Mouse (Mus musculus) forebrain, embryonic 11.5 days (tissue): ENCODE measurements at regions not wholly inside any gene's neighbourhood (a gene's known extent, or its start where the extent isn't known, plus 50 kb on each side); places are given as distances from the start of the nearest gene placed in this dataset.
A peak's percentile ranks its signal among the peaks of the same experiment; 100 is the strongest.

ENCODE experiments used
- ATAC-seq: fragments of 200-750 bp; cut with Nextera tagmentation; replicated peaks from 2 replicates; pipeline ENCODE4 v1.8.0; 2017; ENCODE audit warnings: moderate TSS enrichment; ENCODE audit not compliant: low FRiP score
- DNase-seq: peaks from one replicate; pipeline ENCODE4 v3.0.0-alpha.2; 2017; ENCODE audit warnings: low spot score
- H3K27ac ChIP-seq: fragments of 300-500 bp; sonication (generic); 2 replicates; pipeline ENCODE4 v1.5.1; 2014; ENCODE audit warnings: low read depth, low read length
- H3K27me3 ChIP-seq: fragments of 300-500 bp; sonication (generic); 2 replicates; pipeline ENCODE4 v1.6.1; 2014; ENCODE audit warnings: mild to moderate bottlenecking, low read length, mixed read lengths; ENCODE audit not compliant: control insufficient read depth, insufficient read depth
- H3K36me3 ChIP-seq: fragments of 300-500 bp; sonication (generic); 2 replicates; pipeline ENCODE4 v1.6.1; 2014; ENCODE audit warnings: mild to moderate bottlenecking, low read length, moderate library complexity, mixed read lengths; ENCODE audit not compliant: control insufficient read depth, insufficient read depth
- H3K4me1 ChIP-seq: fragments of 300-500 bp; sonication (generic); replicated peaks from 2 replicates; pipeline ENCODE4 v1.6.1; 2014; ENCODE audit warnings: low read length, mixed read lengths; ENCODE audit not compliant: control insufficient read depth, insufficient read depth
- H3K4me2 ChIP-seq: fragments of 300-500 bp; sonication (generic); 2 replicates; pipeline ENCODE4 v1.6.1; 2014; ENCODE audit warnings: low read depth, mild to moderate bottlenecking, low read length, moderate library complexity, mixed read lengths; ENCODE audit not compliant: severe bottlenecking
- H3K4me3 ChIP-seq: fragments of 300-500 bp; sonication (generic); 2 replicates; pipeline ENCODE4 v1.5.1; 2014; ENCODE audit warnings: low read depth, low read length
- H3K9ac ChIP-seq: fragments of 300-500 bp; sonication (generic); 2 replicates; pipeline ENCODE4 v1.6.1; 2014; ENCODE audit warnings: low read length
- H3K9me3 ChIP-seq: fragments of 300-500 bp; sonication (generic); 2 replicates; pipeline ENCODE4 v1.6.1; 2016; ENCODE audit warnings: low read length, mixed read lengths; ENCODE audit not compliant: control insufficient read depth
- WGBS: fragments of 180-500 bp; shearing (Covaris S2); extraction: QIAGEN DNeasy Blood & Tissue Kit; methylation state at CpG from one replicate; pipeline ENCODE4 v1.1.7; 2014; 5-methylcytosine and 5-hydroxymethylcytosine counted together

GRCm38 (mm10) chr3:17318450-17318849 is 629.8 kb upstream of the Cypt12 start:
- Histone ChIP-seq H3K9ac (no peak overlapping the region), H3K4me3 (no peak overlapping the region), H3K27me3 (no peaks in the 10 kb centered on the region), H3K36me3 (no peaks in the 10 kb centered on the region), H3K27ac (no peak overlapping the region), H3K4me2 (no peak overlapping the region), H3K4me1 (no peaks in the 10 kb centered on the region; the same call in 1 of the 2 replicates), H3K9me3 (no peaks in the 10 kb centered on the region)
- no peak for ATAC-seq
- DNase-seq: no peak
- WGBS: 87% methylated on average over 3 of the region's 3 CpGs

GRCm38 (mm10) chr3:17319213-17319612 is 629.0 kb upstream of the Cypt12 start:
- Histone ChIP-seq H3K9me3 (no peaks in the 10 kb centered on the region), H3K9ac (no peak overlapping the region), H3K27ac (no peak overlapping the region), H3K4me2 (0 out of 2 replicates have a peak overlapping the region, but pooled peaks have one; percentile 21), H3K4me1 (no peaks in the 10 kb centered on the region; the same call in 1 of the 2 replicates), H3K4me3 (no peak overlapping the region), H3K36me3 (no peaks in the 10 kb centered on the region), H3K27me3 (no peaks in the 10 kb centered on the region)
- peak; percentile 86 for ATAC-seq
- 12% methylated on average over 9 of the region's 9 CpGs for WGBS
- DNase-seq: peak; percentile 69

- Histone ChIP-seq H3K9me3 (no peaks in the 10 kb centered on the region), H3K27me3 (no peaks in the 10 kb centered on the region), H3K9ac (no peak overlapping the region), H3K4me3 (no peak overlapping the region), H3K4me1 (no peaks in the 10 kb centered on the region; the same call in 1 of the 2 replicates), H3K4me2 (no peak overlapping the region), H3K36me3 (no peaks in the 10 kb centered on the region), H3K27ac (no peak overlapping the region)
- ATAC-seq (no peak), DNase-seq (no peak)
- WGBS: 47% methylated on average over 5 of the region's 5 CpGs
Observed at GRCm38 (mm10) chr3:17319931-17320330, 628.3 kb upstream of the Cypt12 start.

- Histone ChIP-seq H3K36me3 (no peaks in the 10 kb centered on the region), H3K9me3 (no peaks in the 10 kb centered on the region), H3K9ac (no peak overlapping the region), H3K27me3 (no peaks in the 10 kb centered on the region), H3K4me3 (no peak overlapping the region), H3K4me2 (no peak overlapping the region), H3K27ac (no peak overlapping the region), H3K4me1 (no peaks in the 10 kb centered on the region; the same call in 1 of the 2 replicates)
- 28% methylated on average over 2 of the region's 2 CpGs for WGBS
- DNase-seq (no peak), ATAC-seq (0 out of 2 replicates have a peak, but pooled peaks have one; percentile 20)
Observed at GRCm38 (mm10) chr3:17322266-17322665, 625.9 kb upstream of the Cypt12 start.

GRCm38 (mm10) chr3:17324816-17325215 is 623.4 kb upstream of the Cypt12 start:
- DNase-seq (no peak), ATAC-seq (no peak)
- Histone ChIP-seq H3K27me3 (no peaks in the 10 kb centered on the region), H3K4me2 (no peak overlapping the region), H3K4me3 (no peak overlapping the region), H3K9ac (no peak overlapping the region), H3K4me1 (no peaks in the 10 kb centered on the region; the same call in 1 of the 2 replicates), H3K9me3 (no peaks in the 10 kb centered on the region), H3K27ac (no peak overlapping the region), H3K36me3 (no peaks in the 10 kb centered on the region)
- WGBS: 64% methylated on average over 7 of the region's 7 CpGs

GRCm38 (mm10) chr3:17325821-17326220 is 622.4 kb upstream of the Cypt12 start:
- WGBS: 79% methylated on average over 2 of the region's 2 CpGs
- DNase-seq: no peak
- Histone ChIP-seq H3K9ac (no peak overlapping the region), H3K4me1 (no peaks in the 10 kb centered on the region; the same call in 1 of the 2 replicates), H3K36me3 (no peaks in the 10 kb centered on the region), H3K9me3 (no peaks in the 10 kb centered on the region), H3K4me2 (no peak overlapping the region), H3K27me3 (no peaks in the 10 kb centered on the region), H3K4me3 (no peak overlapping the region), H3K27ac (no peak overlapping the region)
- ATAC-seq: no peak

- 87% methylated on average over 8 of the region's 8 CpGs for WGBS
- Histone ChIP-seq H3K4me1 (no peaks in the 10 kb centered on the region; the same call in 1 of the 2 replicates), H3K9ac (no peak overlapping the region), H3K27me3 (no peaks in the 10 kb centered on the region), H3K4me3 (no peak overlapping the region), H3K27ac (no peak overlapping the region), H3K9me3 (no peaks in the 10 kb centered on the region), H3K36me3 (no peaks in the 10 kb centered on the region), H3K4me2 (no peak overlapping the region)
- ATAC-seq (no peak), DNase-seq (no peak)
Observed at GRCm38 (mm10) chr3:17326292-17326691, 621.9 kb upstream of the Cypt12 start.

GRCm38 (mm10) chr3:17326774-17327173 is 621.4 kb upstream of the Cypt12 start:
- no peak for DNase-seq
- no peak overlapping the region for H3K4me2 ChIP-seq
- H3K9ac ChIP-seq: no peak overlapping the region

GRCm38 (mm10) chr3:17327706-17328105 is 620.5 kb upstream of the Cypt12 start:
- WGBS: 83% methylated on average over 4 of the region's 4 CpGs
- H3K27ac ChIP-seq: no peak overlapping the region
- DNase-seq (no peak), ATAC-seq (0 out of 2 replicates have a peak, but pooled peaks have one; percentile 13)
- H3K9ac ChIP-seq: no peak overlapping the region
- no peaks in the 10 kb centered on the region for H3K9me3 ChIP-seq
- H3K4me2 ChIP-seq: no peak overlapping the region
- H3K27me3 ChIP-seq: no peaks in the 10 kb centered on the region
- no peaks in the 10 kb centered on the region; the same call in 1 of the 2 replicates for H3K4me1 ChIP-seq
- H3K36me3 ChIP-seq: no peaks in the 10 kb centered on the region
- no peak overlapping the region for H3K4me3 ChIP-seq

More at GRCm38 (mm10) chr3:17326774-17327173, 621.4 kb upstream of the Cypt12 start:
- Histone ChIP-seq H3K36me3 (no peaks in the 10 kb centered on the region), H3K27ac (no peak overlapping the region), H3K9me3 (no peaks in the 10 kb centered on the region), H3K27me3 (no peaks in the 10 kb centered on the region), H3K4me1 (no peaks in the 10 kb centered on the region; the same call in 1 of the 2 replicates), H3K4me3 (no peak overlapping the region)
- 88% methylated on average over 4 of the region's 4 CpGs for WGBS
- ATAC-seq: no peak
